Mouse (Mus musculus) spleen, adult 2 months (tissue): ENCODE data around the gene Unc93b1.
"Not testable (repeated sequence)": the region's sequence is repeated elsewhere in the genome, so short reads cannot be mapped to it uniquely, and the experiment has no call there.

ENCODE experiments used
- CTCF ChIP-seq: fragments of 200-500 bp; IDR thresholded peaks from 2 replicates; pipeline ENCODE4 v1.5.1; 2011; ENCODE audit warnings: mild to moderate bottlenecking, inconsistent platforms; ENCODE audit not compliant: insufficient read depth, insufficient read length, insufficient replicate concordance; ENCODE audit errors: extremely low read depth
- POLR2A ChIP-seq: fragments of 200-500 bp; IDR thresholded peaks from 2 replicates; pipeline ENCODE4 v1.6.1; 2011; ENCODE audit warnings: low read depth, low read length, inconsistent platforms

GRCm38 (mm10) chr19:3974608-3975007, 39.6 kb downstream of the Unc93b1 start:
- not testable (repeated sequence) for TF ChIP-seq CTCF, POLR2A
